Mouse (Mus musculus): ENCODE data around the gene Fam131b.

The Fam131b gene

DNA sequence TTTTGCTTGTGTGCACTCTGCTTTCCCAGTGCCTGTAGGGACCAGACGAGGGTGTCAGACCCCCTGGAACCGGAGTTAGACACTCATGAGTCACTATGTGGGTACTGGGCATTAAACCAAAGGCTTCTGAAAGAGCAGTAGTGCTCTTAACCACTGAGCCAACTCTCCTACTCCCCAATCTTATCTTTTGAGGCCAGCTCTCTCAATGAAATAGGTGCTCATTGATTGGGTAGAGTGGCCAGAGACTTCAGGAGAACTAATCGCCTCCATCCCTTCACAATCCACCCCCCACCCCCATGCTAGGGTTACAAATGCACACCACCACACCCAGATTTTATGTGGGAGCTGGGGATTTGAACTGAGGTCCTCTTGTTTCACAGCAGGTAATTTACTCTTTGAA is 4.3 kb upstream of the Fam131b start:
- no peak for DNase-seq (ENCODE audit: low spot score in 2 of 2)

DNA sequence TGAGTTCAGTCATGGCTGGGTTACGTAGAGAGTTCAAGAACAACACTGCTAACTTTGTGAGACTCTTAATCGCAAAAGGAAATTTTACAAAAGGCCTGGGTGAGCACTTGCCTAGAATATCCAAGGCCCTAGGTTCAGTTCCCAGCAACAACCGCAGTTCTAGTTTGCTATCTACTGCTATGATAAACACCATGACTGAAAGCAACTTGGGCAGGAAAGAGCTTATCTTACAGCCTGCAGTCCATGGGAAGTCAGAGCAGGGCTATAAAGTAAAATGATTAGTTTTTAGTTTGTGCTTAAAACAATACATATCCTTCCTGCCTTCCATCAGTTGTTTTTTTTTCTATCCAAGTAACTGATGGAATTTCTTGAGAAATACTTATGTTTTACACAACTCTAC is 2.1 kb upstream of the Fam131b start:
- no peak for DNase-seq (ENCODE audit: low spot score in 2 of 2)

- peak; percentile 91 to 93 for DNase-seq (ENCODE audit: low spot score in 2 of 2)
Observed at GRCm38 (mm10) chr6:42325268-42325609, 796 bp upstream of the Fam131b start.

- peak in 1 of 2 experiments; percentile 36 for DNase-seq (ENCODE audit: low spot score in 2 of 2)
Observed at GRCm38 (mm10) chr6:42324067-42324481, 369 bp downstream of the Fam131b start.

- no peak for DNase-seq (ENCODE audit: low spot score in 2 of 2)
Observed at GRCm38 (mm10) chr6:42323371-42324066, 924 bp downstream of the Fam131b start.

DNA sequence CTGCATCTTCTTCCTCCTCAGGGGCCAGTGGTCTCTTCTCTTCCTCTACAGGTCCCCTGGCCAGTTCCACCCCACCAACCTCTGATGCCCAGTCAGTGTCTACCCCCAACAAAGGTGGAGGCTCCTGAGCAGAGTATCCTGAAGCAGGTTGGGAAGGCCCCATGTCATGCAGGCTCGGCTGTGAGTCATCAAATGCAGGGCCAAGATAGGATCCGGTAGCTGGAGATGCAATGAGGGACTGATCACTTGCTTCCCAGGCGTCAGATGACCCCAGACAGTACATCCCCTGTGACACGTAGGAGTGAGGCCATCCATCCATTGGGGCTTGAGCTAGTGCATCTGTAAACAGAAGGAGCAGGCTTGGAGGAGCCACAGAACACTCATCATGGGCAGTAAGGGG is 6.2 kb downstream of the Fam131b start:
- no peak for DNase-seq (ENCODE audit: low spot score in 2 of 2)

DNA sequence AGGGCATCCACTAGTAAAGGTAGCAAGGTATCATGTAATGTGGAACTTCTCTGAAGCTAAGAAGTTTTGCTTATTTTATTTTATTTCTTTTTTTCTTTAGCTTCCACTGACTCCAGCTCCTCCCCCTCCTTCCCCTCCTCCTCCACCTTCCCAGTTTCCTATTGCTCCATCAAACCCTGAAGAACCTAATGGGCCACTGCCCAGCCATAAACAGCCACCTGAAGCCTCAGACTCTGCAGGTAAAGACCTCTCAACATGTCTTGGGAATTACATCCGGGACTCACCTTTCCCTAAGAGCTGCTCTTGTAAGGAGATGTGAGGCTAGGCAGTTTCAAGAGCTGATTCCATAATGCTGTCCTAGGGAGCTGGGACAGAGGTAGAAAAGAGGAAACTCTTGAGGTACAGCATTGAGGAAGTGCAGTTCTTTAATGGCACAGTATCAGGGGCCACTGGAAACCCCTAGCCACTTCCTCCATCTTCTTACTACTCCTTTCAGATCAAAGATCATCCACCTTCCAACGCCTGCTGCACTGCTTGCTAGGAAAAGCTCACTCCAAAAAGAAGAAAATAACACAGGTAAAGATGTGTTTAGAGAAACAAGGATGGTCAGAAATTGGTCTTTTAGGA is 13.9 kb downstream of the Fam131b start:
- no peak for DNase-seq (ENCODE audit: low spot score in 2 of 2)

DNA sequence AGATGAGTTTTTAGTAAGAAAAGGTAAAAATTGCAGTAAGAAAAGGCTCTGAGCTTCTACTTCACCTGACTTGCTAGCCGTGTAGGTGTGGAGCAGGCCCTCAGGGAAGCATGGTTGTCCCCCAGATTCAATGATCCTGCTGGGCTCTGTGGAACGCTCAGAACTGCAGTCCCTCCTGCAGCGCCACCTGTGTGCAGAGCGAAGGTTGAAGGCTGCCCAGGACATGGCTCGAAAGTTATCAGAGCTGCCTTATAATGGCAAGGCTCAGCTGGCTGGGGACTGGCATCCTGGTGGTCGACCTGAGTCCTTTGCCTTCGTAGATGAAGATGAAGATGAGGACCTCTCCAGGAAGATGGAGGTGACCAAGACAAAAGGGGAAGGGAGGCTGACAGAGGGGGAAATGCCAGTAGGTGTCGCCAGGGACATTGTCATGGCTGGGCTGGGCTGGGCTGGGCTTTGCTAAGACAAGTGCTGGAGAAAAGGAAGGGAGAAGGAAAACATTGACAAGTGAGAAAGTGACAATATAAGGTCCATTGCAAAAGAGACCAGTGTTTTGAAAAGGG is 14.5 kb downstream of the Fam131b start:
- DNase-seq (ENCODE audit: low spot score in 2 of 2), result no peak

DNA sequence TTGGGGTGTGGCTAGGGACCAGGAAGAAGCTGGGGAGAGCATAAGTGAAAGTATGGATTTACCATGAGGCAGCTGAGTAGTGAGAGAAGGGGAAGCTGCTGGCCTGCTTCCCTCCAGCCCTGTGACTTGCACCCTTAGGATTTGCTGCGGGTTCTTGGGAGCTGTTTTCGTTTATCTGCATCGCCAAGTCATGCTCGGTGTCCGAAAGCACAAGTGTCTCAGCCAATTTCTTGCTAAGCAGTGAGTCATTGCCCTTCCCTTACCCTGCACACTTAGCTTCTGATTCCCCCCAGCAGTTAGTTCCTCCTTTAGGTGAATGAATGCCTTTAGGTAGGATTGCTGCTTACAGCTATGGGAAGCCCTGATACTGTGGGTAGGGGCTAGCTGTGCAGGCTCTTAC is 25.1 kb downstream of the Fam131b start:
- no peak for DNase-seq (ENCODE audit: low spot score in 2 of 2)

- DNase-seq (ENCODE audit: low spot score in 2 of 2), result no peak
Observed at GRCm38 (mm10) chr6:42295549-42296094, 28.8 kb downstream of the Fam131b start.

DNA sequence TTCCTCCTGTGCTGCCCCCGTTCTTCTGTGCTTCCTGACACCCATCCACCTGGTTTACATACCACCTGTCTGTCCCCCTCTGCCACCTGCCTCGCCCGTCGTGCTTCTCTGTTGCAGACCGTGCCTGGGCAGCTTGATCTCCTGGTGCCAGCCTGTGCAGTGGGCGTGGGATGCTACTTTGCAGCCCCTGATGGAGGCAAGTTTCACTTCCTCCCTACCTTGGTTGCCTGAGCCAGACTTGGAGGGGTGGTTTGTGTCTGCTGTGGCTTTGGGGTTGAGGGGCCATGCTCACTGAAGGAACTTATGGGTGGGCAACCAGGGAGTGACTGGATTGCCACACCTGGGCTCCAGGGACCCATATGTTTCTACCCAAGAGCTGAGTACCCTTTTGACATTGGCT is 31.1 kb downstream of the Fam131b start:
- DNase-seq (ENCODE audit: low spot score in 2 of 2), result no peak

DNA sequence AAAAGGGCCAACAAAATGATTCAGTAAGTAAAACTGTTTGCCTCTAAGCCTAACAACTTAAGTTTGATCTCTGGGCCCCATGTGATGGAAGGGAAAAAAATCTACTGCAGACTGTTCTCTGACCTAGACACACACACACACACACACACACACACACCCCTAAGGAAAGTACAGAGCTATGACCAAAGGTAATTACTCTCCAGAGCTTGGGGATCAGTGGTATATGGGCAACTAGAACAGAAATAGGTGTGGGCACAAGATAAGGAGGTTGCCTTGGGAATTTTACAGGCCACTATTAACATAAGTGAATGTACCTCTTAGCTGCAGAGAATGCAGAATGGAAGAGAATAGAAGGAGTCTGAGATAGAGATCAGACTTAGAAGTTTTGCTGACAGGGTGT is 36.9 kb downstream of the Fam131b start:
- DNase-seq (ENCODE audit: low spot score in 2 of 2), result no peak

- DNase-seq (ENCODE audit: low spot score in 2 of 2), result no peak
Observed at GRCm38 (mm10) chr6:42286448-42286847, 38.0 kb downstream of the Fam131b start, which contains the start of gene Clcn1. Clcn1 (plus strand) TSS chr6:42286685.

DNA sequence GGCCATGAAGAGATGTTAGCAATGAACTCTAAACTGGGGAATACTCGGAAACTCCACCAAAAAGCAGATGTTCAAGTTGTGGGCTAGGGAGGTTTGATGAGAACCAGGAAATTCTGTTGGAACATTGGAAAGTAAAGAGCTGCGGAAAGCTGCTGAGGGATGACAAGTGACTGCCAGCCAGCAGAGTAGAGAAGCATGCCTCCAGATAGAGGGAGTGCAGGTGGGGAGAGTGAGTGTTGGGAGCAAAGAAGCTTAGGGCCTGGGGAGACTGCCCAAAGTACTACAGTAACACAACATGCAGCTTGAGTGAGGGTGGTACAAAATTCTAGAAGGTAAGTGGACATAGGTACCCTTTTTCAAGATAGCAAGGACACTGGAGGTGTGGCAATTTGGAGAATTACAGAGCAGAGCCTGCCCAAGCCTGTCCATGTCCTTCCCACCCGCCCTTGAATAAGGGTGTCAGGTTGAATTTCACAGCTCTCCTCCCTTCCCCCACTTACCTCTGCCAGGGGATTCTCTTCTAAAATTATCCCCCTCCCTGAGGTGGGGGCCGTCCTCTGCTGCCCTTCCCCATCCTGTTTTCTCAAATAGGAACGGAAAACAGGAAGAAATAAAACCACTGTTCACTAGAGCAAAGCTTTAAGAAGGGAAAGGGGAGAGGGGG is 41.4 kb downstream of the Fam131b start:
- DNase-seq (ENCODE audit: low spot score in 2 of 2), result no peak

DNA sequence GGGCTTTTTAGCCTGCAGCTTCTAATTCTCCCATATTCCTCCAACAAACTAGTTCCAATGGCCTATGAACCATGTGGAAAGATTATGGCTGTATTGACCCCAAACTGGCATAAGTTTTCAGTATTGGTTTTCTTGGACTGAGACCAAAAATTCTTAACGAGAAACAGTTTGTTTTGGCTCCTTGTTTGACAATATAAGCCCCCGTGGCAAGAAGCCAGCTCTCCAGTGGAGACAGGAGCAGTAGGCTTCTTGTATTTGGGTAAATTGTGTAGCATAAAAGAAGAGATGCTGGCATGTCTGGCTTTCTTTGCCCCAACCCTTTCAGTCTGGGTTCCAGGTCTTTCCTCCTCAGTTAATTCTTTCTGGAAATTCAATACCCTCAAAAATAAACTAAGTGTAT is 48.3 kb downstream of the Fam131b start:
- no peak for DNase-seq (ENCODE audit: low spot score in 2 of 2)

DNA sequence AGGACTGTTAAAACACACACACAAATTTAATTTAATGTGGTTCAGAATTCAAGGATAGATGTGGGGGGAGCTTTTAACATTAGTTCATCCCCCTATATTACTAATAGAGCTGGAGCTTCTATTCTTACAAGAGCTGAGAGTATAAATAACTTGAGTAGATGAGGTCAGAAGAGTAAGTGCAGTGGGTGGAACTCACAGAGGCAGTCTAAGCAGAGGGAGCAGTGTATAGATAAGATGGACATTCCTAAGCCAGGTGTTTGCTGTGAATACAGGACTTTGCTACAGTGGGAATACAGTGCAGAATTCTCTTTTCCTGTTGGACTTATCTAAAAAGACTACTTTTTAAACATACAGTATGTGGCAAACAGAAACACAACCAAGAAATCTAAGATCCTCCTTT is 53.6 kb downstream of the Fam131b start:
- DNase-seq (ENCODE audit: low spot score in 2 of 2), result no peak

DNA sequence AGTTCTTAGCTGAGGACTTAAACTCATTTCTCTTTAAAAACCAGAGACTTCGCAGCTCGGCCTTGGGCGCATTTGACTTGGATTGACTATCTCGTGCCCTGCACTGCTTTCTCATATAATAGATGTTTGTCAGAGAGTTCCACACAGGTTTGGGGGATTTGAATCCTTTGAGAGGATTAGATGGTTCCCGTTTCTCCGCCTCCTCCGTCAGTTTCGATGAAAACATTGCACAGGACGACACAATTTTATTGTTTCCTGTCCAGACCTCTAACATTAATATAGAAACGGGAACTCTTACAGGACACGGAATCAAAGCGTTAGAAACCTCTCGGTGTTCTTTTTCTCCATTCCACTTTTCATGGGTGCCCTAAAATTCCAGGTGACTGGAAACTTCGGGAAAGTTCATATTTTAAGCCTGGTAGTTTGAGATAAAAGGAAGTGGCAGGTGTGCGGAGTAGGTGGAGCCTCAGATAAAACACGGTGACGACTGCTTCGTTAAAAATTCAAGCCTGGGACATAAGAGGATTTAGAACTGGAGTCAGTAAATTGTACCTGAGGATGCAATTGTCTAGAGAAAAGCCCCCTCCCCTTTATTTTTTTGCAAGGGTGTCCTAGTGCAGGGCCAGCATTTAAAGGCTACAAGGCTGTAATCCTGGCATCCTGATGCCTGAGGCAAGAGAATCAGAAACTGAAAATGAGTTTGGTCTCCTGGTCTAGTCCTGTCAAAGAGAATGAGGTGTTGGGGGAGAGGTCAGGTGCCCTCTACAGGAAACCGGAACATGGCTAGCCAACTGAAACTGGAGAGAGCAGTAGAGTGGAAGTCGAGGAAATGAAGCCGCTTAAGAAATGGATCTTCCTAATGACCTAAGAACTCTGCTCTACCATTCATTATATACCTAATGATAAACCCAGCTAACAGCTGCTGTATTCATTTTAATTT is 58.8 kb downstream of the Fam131b start:
- no peak for DNase-seq (ENCODE audit: low spot score in 2 of 2)
